Mouse (Mus musculus) liver, embryonic 12.5 days (tissue): Measurements from ENCODE around the gene Exoc4. TPM values are rescaled to one million over a fixed set of nuclear protein-coding genes. Genes with fewer than 3 reads are reported as not detected.

Experiments
- polyA plus RNA-seq: library from polyadenylated mRNA; unstranded; fragments of >200 nt; fragmentation: Nextera tagmentation; extraction: Ambion mirVana; gene quantifications from 2 replicates; pipeline ENCODE4 v1.2.1, GENCODE M21; 2016

Gene Exoc4
- polyA plus RNA-seq, 1 experiment from 2014 or later, result 17.0 TPM

Other genes starting within 250 kb of the Exoc4 start
- gene Chchd3, start 188.8 kb upstream of the Exoc4 start, polyA plus RNA-seq, result 102 and 105 TPM in 2 replicates